Mouse (Mus musculus) C2C12 (cell line): Measurements from ENCODE around the gene Btg3. TPM values are rescaled to one million over a fixed set of nuclear protein-coding genes. Genes with fewer than 3 reads are reported as not detected.

Source experiments
- H3K27me3 ChIP-seq: one replicate; pipeline ENCODE4 v1.6.1; 2011; ENCODE audit not compliant: control insufficient read depth, insufficient read depth, insufficient read length
- H3K36me3 ChIP-seq: one replicate; pipeline ENCODE4 v1.6.1; 2011; ENCODE audit not compliant: control insufficient read depth, insufficient read depth
- H3K4me3 ChIP-seq: one replicate; pipeline ENCODE4 v1.5.1; 2011; ENCODE audit warnings: mild to moderate bottlenecking, control low read depth; ENCODE audit not compliant: poor library complexity, insufficient read depth, severe bottlenecking
- H3K79me2 ChIP-seq: one replicate; pipeline ENCODE4 v1.6.1; 2011; ENCODE audit not compliant: control insufficient read depth, insufficient read depth
- H3K79me3 ChIP-seq: one replicate; pipeline ENCODE4 v1.6.1; 2011; ENCODE audit warnings: low read depth, control low read depth
- H3ac ChIP-seq: one replicate; pipeline ENCODE3; 2011; ENCODE audit warnings: low read depth; ENCODE audit not compliant: control insufficient read depth, insufficient read length
- CEBPB ChIP-seq: IDR thresholded peaks from one replicate; pipeline ENCODE4 v1.6.1; 2011; ENCODE audit warnings: low read depth, mild to moderate bottlenecking, control low read depth, moderate library complexity
- CTCF ChIP-seq: IDR thresholded peaks from one replicate; pipeline ENCODE4 v1.5.1; 2011; ENCODE audit not compliant: control insufficient read depth, insufficient read depth, insufficient read length
- FOSL1 ChIP-seq: IDR thresholded peaks from one replicate; pipeline ENCODE4 v1.8.0; 2011; ENCODE audit warnings: mild to moderate bottlenecking, low read length; ENCODE audit not compliant: poor library complexity, insufficient read depth, severe bottlenecking
- MAX ChIP-seq: IDR thresholded peaks from one replicate; pipeline ENCODE4 v1.6.1; 2011; ENCODE audit warnings: mild to moderate bottlenecking, control low read depth
- MYOD1 ChIP-seq: IDR thresholded peaks from one replicate; pipeline ENCODE4 v1.6.1; 2011; ENCODE audit warnings: low read depth; ENCODE audit not compliant: control insufficient read depth, insufficient read length
- MYOG ChIP-seq: IDR thresholded peaks from one replicate; pipeline ENCODE4 v1.6.1; 2011; ENCODE audit not compliant: control insufficient read depth, insufficient read length; ENCODE audit errors: extremely low read depth
- USF1 ChIP-seq: IDR thresholded peaks from one replicate; pipeline ENCODE4 v1.6.1; 2011; ENCODE audit warnings: low read depth, mild to moderate bottlenecking, control low read depth, moderate library complexity
- polyA plus RNA-seq: library from polyadenylated mRNA; unstranded; fragments of >200 nt; fragmentation: generic; extraction: Trizol; gene quantifications from one replicate; pipeline ENCODE4 v1.2.1, GENCODE M21; 2012; ENCODE audit warnings: missing spikeins

Btg3 gene
- polyA plus RNA-seq, 1 experiment = 18.9 TPM

- Histone ChIP-seq H3K79me3 (no peaks in the 10 kb centered on the region), H3K36me3 (no peaks in the 10 kb centered on the region), H3K4me3 (no peak overlapping the region), H3ac (no peak overlapping the region), H3K79me2 (no peaks in the 10 kb centered on the region), H3K27me3 (no peaks in the 10 kb centered on the region)
- TF ChIP-seq MAX = no peak
- TF ChIP-seq CEBPB = no peak
- no peak for TF ChIP-seq MYOG
- no peak for TF ChIP-seq MYOD1
- TF ChIP-seq FOSL1 = no peak
These were observed 55.4 kb downstream of the Btg3 start for GRCm38 (mm10) chr16:78321559-78321958.

GRCm38 (mm10) chr16:78319711-78320110, 57.3 kb downstream of the Btg3 start:
- Histone ChIP-seq H3K79me2 (no peaks in the 10 kb centered on the region), H3ac (no peak overlapping the region), H3K79me3 (no peaks in the 10 kb centered on the region), H3K4me3 (no peak overlapping the region), H3K36me3 (no peaks in the 10 kb centered on the region), H3K27me3 (no peaks in the 10 kb centered on the region)
- TF ChIP-seq FOSL1 = no peak
- no peak for TF ChIP-seq MYOD1
- TF ChIP-seq MAX = no peak
- no peak for TF ChIP-seq MYOG
- no peak for TF ChIP-seq USF1

GRCm38 (mm10) chr16:78317960-78318359, 59.0 kb downstream of the Btg3 start:
- Histone ChIP-seq H3K79me2 (no peaks in the 10 kb centered on the region), H3K36me3 (no peaks in the 10 kb centered on the region), H3K4me3 (no peak overlapping the region), H3ac (no peak overlapping the region), H3K27me3 (no peaks in the 10 kb centered on the region), H3K79me3 (no peaks in the 10 kb centered on the region)
- TF ChIP-seq MYOD1 (no peak), CEBPB (no peak), MYOG (no peak), USF1 (no peak), FOSL1 (no peak)

- H3K27me3 ChIP-seq = no peaks in the 10 kb centered on the region
- H3K36me3 ChIP-seq = no peaks in the 10 kb centered on the region
- TF ChIP-seq CTCF = peak; percentile 12
- TF ChIP-seq CEBPB = no peak
- no peak overlapping the region for H3K4me3 ChIP-seq
- no peaks in the 10 kb centered on the region for H3K79me2 ChIP-seq
- H3K79me3 ChIP-seq = no peaks in the 10 kb centered on the region
- no peak overlapping the region for H3ac ChIP-seq
These were observed 60.1 kb downstream of the Btg3 start for GRCm38 (mm10) chr16:78316849-78317248.

- Histone ChIP-seq H3K36me3 (no peaks in the 10 kb centered on the region), H3K4me3 (no peak overlapping the region), H3ac (no peak overlapping the region), H3K79me2 (no peaks in the 10 kb centered on the region), H3K27me3 (no peaks in the 10 kb centered on the region), H3K79me3 (no peaks in the 10 kb centered on the region)
- TF ChIP-seq CTCF = no peak
- no peak for TF ChIP-seq MYOD1
- TF ChIP-seq CEBPB = no peak
- no peak for TF ChIP-seq USF1
- TF ChIP-seq FOSL1 = no peak
- TF ChIP-seq MYOG = no peak
- no peak for TF ChIP-seq MAX
These were observed 63.0 kb downstream of the Btg3 start for GRCm38 (mm10) chr16:78314026-78314425.

- Histone ChIP-seq H3ac (no peak overlapping the region), H3K79me2 (no peaks in the 10 kb centered on the region), H3K79me3 (no peaks in the 10 kb centered on the region), H3K4me3 (no peak overlapping the region), H3K36me3 (no peaks in the 10 kb centered on the region), H3K27me3 (no peaks in the 10 kb centered on the region)
- TF ChIP-seq FOSL1 (no peak), MYOG (no peak), CTCF (no peak)
These were observed 63.7 kb downstream of the Btg3 start for GRCm38 (mm10) chr16:78313135-78313887.
